7 mouse cellular contexts compared by ENCODE assay signal in genomic region chr8:84893709-84894134, GRCm38 (mm10). TPM values are rescaled to one million over a fixed set of nuclear protein-coding genes. Genes with fewer than 3 reads are reported as not detected.
DNase-seq lines count a peak whose midpoint lies in the region; ATAC-seq lines count a peak whose summit lies in the region.

Gene Gcdh (minus strand): TSS chr8:84893921.

- peak within 1 kb of the TSS; percentile 78 for H3K4me3 ChIP-seq in intestine, embryonic 15.5 days (replicated peaks)
- H3K4me3 ChIP-seq in midbrain, embryonic 10.5 days: peak within 1 kb of the TSS; percentile 76

- 0 out of 2 replicates have a peak, but pooled peaks cover 9% of the 10 kb centered on the region for H3K4me1 ChIP-seq in intestine, embryonic 15.5 days (replicated peaks)
- peaks cover 26% of the 10 kb centered on the region for H3K4me1 ChIP-seq in midbrain, embryonic 10.5 days

- H3K27ac ChIP-seq in intestine, embryonic 15.5 days: no peak within 1 kb of the TSS; the same call in 1 of the 2 replicates
- peak within 1 kb of the TSS; percentile 82 for H3K27ac ChIP-seq in midbrain, embryonic 10.5 days (replicated peaks)

- intact Hi-C loops in gastrocnemius, postnatal 36 days (cut with DNase I): no loop called here
- intact Hi-C loops in left cerebral cortex, postnatal 25 days (cut with DNase I): no loop called here

- peak; percentile 100 for ATAC-seq in intestine, embryonic 15.5 days

- peak within 1 kb of the TSS; percentile 81 for H3K4me2 ChIP-seq in intestine, embryonic 15.5 days (replicated peaks)

- H3K9me3 ChIP-seq in intestine, embryonic 15.5 days: no peaks in the 10 kb centered on the region
- no peaks in the 10 kb centered on the region for H3K9me3 ChIP-seq in midbrain, embryonic 10.5 days (replicated peaks)

- H3K27me3 ChIP-seq in intestine, embryonic 15.5 days (replicated peaks): no peaks in the 10 kb centered on the region
- peaks cover 9% of the 10 kb centered on the region; the same call in 1 of the 2 replicates for H3K27me3 ChIP-seq in midbrain, embryonic 10.5 days (ENCODE audit: low read depth, poor library complexity, severe bottlenecking)

- no peaks in the 10 kb centered on the region; the same call in 1 of the 2 replicates for H3K36me3 ChIP-seq in intestine, embryonic 15.5 days
- peaks cover 30% of the 10 kb centered on the region for H3K36me3 ChIP-seq in midbrain, embryonic 10.5 days

- H3K9ac ChIP-seq in intestine, embryonic 15.5 days: peak within 1 kb of the TSS; percentile 79

- DNase-seq in adrenal gland, adult 2 months: peak; percentile 97
- DNase-seq in embryo, embryonic 11.5 days (ENCODE audit: low read depth, low spot score): peak; percentile 82
- DNase-seq in gastrocnemius, postnatal 36 days: peak; percentile 80 to 86
- peak; percentile 91 to 99 for DNase-seq in left cerebral cortex, postnatal 25 days (ENCODE audit: low spot score in 2 of 2)
- peak; percentile 88 for DNase-seq in midbrain, embryonic 10.5 days (ENCODE audit: low spot score)
- peak; percentile 72 for DNase-seq in right cerebral cortex, postnatal 4 days

- WGBS in intestine, embryonic 15.5 days: 0% methylated on average over 11 of the region's 11 CpGs
- under 1% methylated on average over 11 of the region's 11 CpGs for WGBS in midbrain, embryonic 10.5 days

RNA-seq across cellular contexts. Expression of gene Gcdh, which starts in this region (rescaled TPM):
- 10 to 100 TPM; 50.1 to 59.0 TPM for total RNA-seq in adrenal gland, adult 2 months (2021)
- 652 and 657 TPM in 2 replicates for polyA plus RNA-seq in adrenal gland, adult 2 months (2012; rRNA removed)
- total RNA-seq in gastrocnemius, postnatal 36 days (2021): 10 to 100 TPM; 25.5 to 45.9 TPM
- 42.8 and 49.2 TPM in 2 replicates for polyA plus RNA-seq in intestine, embryonic 15.5 days (2015; fragmentation: Nextera tagmentation; extraction: Ambion mirVana)
- 10 to 100 TPM; 31.3 to 38.3 TPM for total RNA-seq in left cerebral cortex, postnatal 25 days (2021)
- 37.3 and 39.6 TPM in 2 replicates for polyA plus RNA-seq in midbrain, embryonic 10.5 days (2016; fragmentation: Nextera tagmentation; extraction: Ambion mirVana)

Comparison
In these comparisons a context has a peak if more than half of its experiments do, and no peak if none do; other contexts are left out.
1. RNA of gene Gcdh (polyA plus RNA-seq): 652 to 657 TPM in adrenal gland, adult 2 months; 42.8 to 49.2 TPM in intestine, embryonic 15.5 days and 37.3 to 39.6 TPM in midbrain, embryonic 10.5 days; every median in the first group is over 10 times any median in the second.
2. Peak in every context shown above with its lines, with median percentiles within 50 percentile points of each other: DNase-seq.